Mouse (Mus musculus) lung, embryonic 14.5 days (tissue): ENCODE data around the gene Il13. TPM values are rescaled to one million over a fixed set of nuclear protein-coding genes. Genes with fewer than 3 reads are reported as not detected.
A peak's percentile ranks its signal among the peaks of the same experiment; 100 is the strongest.

Experiments
- ATAC-seq: fragments of 200-750 bp; cut with Nextera tagmentation; 2 replicates; pipeline ENCODE4 v1.8.0; 2017; ENCODE audit warnings: mild to moderate bottlenecking, moderate TSS enrichment, moderate library complexity; ENCODE audit not compliant: insufficient read depth
- DNase-seq: peaks from one replicate; pipeline ENCODE4 v3.0.0-alpha.2; 2015
- H3K27ac ChIP-seq: fragments of 300-500 bp; sonication (generic); 2 replicates; pipeline ENCODE4 v1.5.1; 2014; ENCODE audit warnings: low read depth, mild to moderate bottlenecking, moderate library complexity
- H3K27me3 ChIP-seq: fragments of 300-500 bp; sonication (generic); 2 replicates; pipeline ENCODE4 v1.6.1; 2014; ENCODE audit warnings: low read length, control low read depth; ENCODE audit not compliant: insufficient read depth
- H3K36me3 ChIP-seq: fragments of 300-500 bp; sonication (generic); 2 replicates; pipeline ENCODE4 v1.6.1; 2014; ENCODE audit warnings: control low read depth; ENCODE audit not compliant: insufficient read depth
- H3K4me1 ChIP-seq: fragments of 300-500 bp; sonication (generic); 2 replicates; pipeline ENCODE4 v1.6.1; 2014; ENCODE audit warnings: antibody characterized with exemption, control low read depth; ENCODE audit not compliant: insufficient read depth
- H3K4me2 ChIP-seq: fragments of 300-500 bp; sonication (generic); 2 replicates; pipeline ENCODE4 v1.6.1; 2014; ENCODE audit warnings: mild to moderate bottlenecking
- H3K4me3 ChIP-seq: fragments of 300-500 bp; sonication (generic); 2 replicates; pipeline ENCODE4 v1.5.1; 2014; ENCODE audit warnings: low read depth, low read length
- H3K9ac ChIP-seq: fragments of 300-500 bp; sonication (generic); 2 replicates; pipeline ENCODE4 v1.6.1; 2014
- H3K9me3 ChIP-seq: fragments of 300-500 bp; sonication (generic); 2 replicates; pipeline ENCODE4 v1.6.1; 2016; ENCODE audit warnings: low read depth, low read length, control low read depth
- CTCF ChIP-seq: IDR thresholded peaks from 2 replicates; pipeline ENCODE4 v1.5.1; 2016; ENCODE audit warnings: antibody characterized with exemption, low read depth
- WGBS: fragments of 180-500 bp; shearing (Covaris S2); extraction: QIAGEN DNeasy Blood & Tissue Kit; methylation state at CpG from one replicate; pipeline ENCODE4 v1.1.7; 2014; 5-methylcytosine and 5-hydroxymethylcytosine counted together
- polyA plus RNA-seq: library from polyadenylated mRNA; unstranded; fragments of >200 nt; fragmentation: Nextera tagmentation; extraction: Ambion mirVana; gene quantifications from 2 replicates; pipeline ENCODE4 v1.2.1, GENCODE M21; 2014

The Il13 gene
- polyA plus RNA-seq, 1 experiment from 2014 or later = not detected

GRCm38 (mm10) chr11:53584849-53585248 lies 49.7 kb downstream of the Il13 start:
- H3K27me3 ChIP-seq = no peaks in the 10 kb centered on the region
- H3K4me2 ChIP-seq = no peak overlapping the region
- H3K9me3 ChIP-seq = no peaks in the 10 kb centered on the region
- DNase-seq (peak; percentile 76), ATAC-seq (no peak)
- H3K27ac ChIP-seq = no peak overlapping the region
- 61% methylated on average over 3 of the region's 3 CpGs for WGBS
- H3K36me3 ChIP-seq = peaks cover 63% of the 10 kb centered on the region
- peak; percentile 74 for TF ChIP-seq CTCF
- H3K4me1 ChIP-seq = no peaks in the 10 kb centered on the region
- no peak overlapping the region for H3K4me3 ChIP-seq
- H3K9ac ChIP-seq = no peak overlapping the region

GRCm38 (mm10) chr11:53583151-53583550 lies 51.4 kb downstream of the Il13 start:
- Histone ChIP-seq H3K4me3 (no peak overlapping the region), H3K4me1 (no peaks in the 10 kb centered on the region), H3K27me3 (no peaks in the 10 kb centered on the region), H3K36me3 (peaks cover 64% of the 10 kb centered on the region), H3K27ac (no peak overlapping the region), H3K9me3 (no peaks in the 10 kb centered on the region), H3K9ac (no peak overlapping the region), H3K4me2 (no peak overlapping the region)
- 64% methylated on average over 10 of the region's 10 CpGs for WGBS
- TF ChIP-seq CTCF = peak; percentile 20; the same call in 1 of the 2 replicates
- ATAC-seq = no peak
- peak; percentile 26 for DNase-seq

Other genes starting within 250 kb of the Il13 start
- 0.53 TPM in 1 of 2 replicates, not detected in the other for gene Leap2, start 211.5 kb downstream of the Il13 start, polyA plus RNA-seq
- gene Uqcrq, start 203.9 kb downstream of the Il13 start, polyA plus RNA-seq = 518 and 521 TPM in 2 replicates
- gene Gdf9, start 203.7 kb downstream of the Il13 start, polyA plus RNA-seq = 1.7 and 2.0 TPM in 2 replicates
- gene Gm10447, start 177.6 kb downstream of the Il13 start, polyA plus RNA-seq = not detected in 2 replicates
- 1.9 and 2.4 TPM in 2 replicates for gene Shroom1, start 177.5 kb downstream of the Il13 start, polyA plus RNA-seq
- gene Gm9837, start 164.2 kb downstream of the Il13 start, polyA plus RNA-seq = not detected in 2 replicates
- not detected in 2 replicates for gene Gm9945, start 154.5 kb downstream of the Il13 start, polyA plus RNA-seq
- gene Sowaha, start 154.4 kb downstream of the Il13 start, polyA plus RNA-seq = 0.17 and 0.18 TPM in 2 replicates
- gene Sept8, start 115.4 kb downstream of the Il13 start, polyA plus RNA-seq = 25.3 and 25.6 TPM in 2 replicates
- 67.9 and 69.7 TPM in 2 replicates for gene Kif3a, start 67.3 kb downstream of the Il13 start, polyA plus RNA-seq
- 1.1 and 2.1 TPM in 2 replicates for gene Il4, start 16.0 kb downstream of the Il13 start, polyA plus RNA-seq
- gene Rad50, start 72.6 kb upstream of the Il13 start, polyA plus RNA-seq = 29.3 and 32.3 TPM in 2 replicates
- not detected in 2 replicates for gene Il5, start 86.1 kb upstream of the Il13 start, polyA plus RNA-seq
- 17.3 and 17.9 TPM in 2 replicates for gene Irf1, start 135.3 kb upstream of the Il13 start, polyA plus RNA-seq
- gene Gm17334, start 138.5 kb upstream of the Il13 start, polyA plus RNA-seq = 0.22 and 0.28 TPM in 2 replicates
- gene Gm12216, start 224.6 kb upstream of the Il13 start, polyA plus RNA-seq = 1.0 and 2.2 TPM in 2 replicates